Mouse (Mus musculus) olfactory bulb, adult 2 months (tissue): ENCODE data around the gene Ero1lb. TPM values are rescaled to one million over a fixed set of nuclear protein-coding genes. Genes with fewer than 3 reads are reported as not detected.
"Not testable (repeated sequence)": the region's sequence is repeated elsewhere in the genome, so short reads cannot be mapped to it uniquely, and the experiment has no call there.

Experiments
- H3K27ac ChIP-seq: fragments of 200-500 bp; 2 replicates; pipeline ENCODE4 v1.5.1; 2012; ENCODE audit warnings: low read depth, low read length; ENCODE audit not compliant: insufficient read depth
- H3K4me1 ChIP-seq: fragments of 200-500 bp; 2 replicates; pipeline ENCODE4 v1.6.1; 2012; ENCODE audit warnings: low read length; ENCODE audit not compliant: control insufficient read depth, insufficient read depth
- H3K4me3 ChIP-seq: fragments of 200-500 bp; 2 replicates; pipeline ENCODE4 v1.5.1; 2012; ENCODE audit warnings: mild to moderate bottlenecking, low read depth, low read length, moderate library complexity; ENCODE audit not compliant: insufficient read depth
- CTCF ChIP-seq: fragments of 200-500 bp; IDR thresholded peaks from 2 replicates; pipeline ENCODE4 v1.5.1; 2012; ENCODE audit warnings: low read depth, mild to moderate bottlenecking, low read length, moderate library complexity; ENCODE audit not compliant: insufficient read depth
- POLR2A ChIP-seq: fragments of 200-500 bp; IDR thresholded peaks from 2 replicates; pipeline ENCODE4 v1.6.1; 2012; ENCODE audit warnings: mild to moderate bottlenecking, low read depth, low read length, moderate library complexity; ENCODE audit not compliant: insufficient read depth
- WGBS: fragments of 180-500 bp; shearing (Covaris S2); methylation state at CpG from one replicate; pipeline ENCODE4 v1.1.7; 2018; 5-methylcytosine and 5-hydroxymethylcytosine counted together
- polyA plus RNA-seq: library from polyadenylated mRNA; stranded (reverse); fragments of >200 nt; gene quantifications from 2 replicates; pipeline ENCODE4 v1.2.4, GENCODE M21; 2012; ENCODE audit warnings: low replicate concordance; ENCODE audit not compliant: missing spikeins, insufficient read depth, insufficient read length

Gene Ero1lb
- polyA plus RNA-seq, 1 experiment = not detected

DNA sequence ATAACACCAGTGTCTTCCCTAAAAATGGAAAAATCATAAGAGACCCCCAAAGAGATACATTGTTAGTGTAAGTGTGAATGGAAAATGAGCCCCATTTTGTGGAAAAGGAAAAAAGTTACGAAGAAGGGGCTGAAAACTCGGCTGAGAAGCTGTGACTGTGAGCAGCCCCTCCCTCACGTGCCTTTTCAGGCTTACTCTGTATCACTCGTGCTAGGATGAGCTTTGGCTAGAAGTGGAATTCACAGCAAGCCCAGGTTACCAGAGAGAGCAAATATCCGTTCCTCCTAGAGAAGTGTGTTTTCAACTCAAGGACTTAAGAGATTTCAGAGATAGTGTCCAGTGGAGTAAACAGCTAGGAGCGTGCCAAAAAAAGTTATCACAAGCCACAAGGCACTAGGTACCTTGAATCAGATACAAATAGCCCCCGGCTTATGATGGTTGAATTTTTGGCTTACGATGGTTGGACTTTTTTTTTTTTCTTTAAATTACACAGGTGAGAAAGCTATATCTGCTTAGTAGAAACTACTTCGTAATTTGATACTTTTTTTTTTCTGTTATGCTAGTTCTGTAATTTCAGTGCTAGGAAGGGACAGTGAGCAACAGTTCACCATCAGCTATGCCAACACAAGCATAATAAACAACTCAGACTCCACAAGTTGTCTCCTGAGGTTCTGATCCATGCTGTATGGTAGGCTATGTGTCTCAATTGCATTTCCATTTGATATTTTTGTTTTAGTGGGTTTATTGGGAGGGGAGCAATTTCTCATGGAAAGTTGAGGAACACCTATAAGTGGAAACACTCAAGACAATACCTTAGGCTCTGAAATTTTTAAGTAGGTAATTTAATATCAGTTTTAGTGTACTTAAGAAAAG lies 3.2 kb downstream of the Ero1lb start:
- TF ChIP-seq POLR2A (no peak), CTCF (no peak)
- Histone ChIP-seq H3K4me3 (no peak overlapping the region), H3K4me1 (no peaks in the 10 kb centered on the region), H3K27ac (no peak overlapping the region)
- WGBS = 81% methylated on average over 9 of the region's 9 CpGs

DNA sequence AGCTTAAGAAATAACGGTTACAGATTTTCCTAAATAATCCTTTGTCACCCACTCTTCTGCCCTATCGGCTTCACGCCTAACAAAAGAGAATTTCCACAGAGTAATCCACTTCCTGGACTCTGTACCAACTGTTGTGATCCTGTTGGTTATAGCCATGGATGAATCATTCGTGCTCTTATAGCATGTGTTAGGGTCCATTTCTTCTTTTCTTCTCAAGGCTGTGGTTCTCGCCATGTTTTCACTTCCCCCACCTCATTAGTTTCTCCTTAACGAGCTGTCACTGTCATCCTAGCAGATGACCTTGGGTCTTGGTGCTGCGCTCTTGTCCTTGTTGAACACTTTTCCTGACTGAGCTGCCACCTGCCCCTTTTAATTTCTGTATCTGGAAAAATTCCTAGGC lies 4.1 kb downstream of the Ero1lb start:
- H3K27ac ChIP-seq = no peak overlapping the region
- H3K4me1 ChIP-seq = no peaks in the 10 kb centered on the region
- H3K4me3 ChIP-seq = no peak overlapping the region
- TF ChIP-seq CTCF (no peak), POLR2A (no peak)
- 69% methylated on average over 7 of the region's 7 CpGs for WGBS

DNA sequence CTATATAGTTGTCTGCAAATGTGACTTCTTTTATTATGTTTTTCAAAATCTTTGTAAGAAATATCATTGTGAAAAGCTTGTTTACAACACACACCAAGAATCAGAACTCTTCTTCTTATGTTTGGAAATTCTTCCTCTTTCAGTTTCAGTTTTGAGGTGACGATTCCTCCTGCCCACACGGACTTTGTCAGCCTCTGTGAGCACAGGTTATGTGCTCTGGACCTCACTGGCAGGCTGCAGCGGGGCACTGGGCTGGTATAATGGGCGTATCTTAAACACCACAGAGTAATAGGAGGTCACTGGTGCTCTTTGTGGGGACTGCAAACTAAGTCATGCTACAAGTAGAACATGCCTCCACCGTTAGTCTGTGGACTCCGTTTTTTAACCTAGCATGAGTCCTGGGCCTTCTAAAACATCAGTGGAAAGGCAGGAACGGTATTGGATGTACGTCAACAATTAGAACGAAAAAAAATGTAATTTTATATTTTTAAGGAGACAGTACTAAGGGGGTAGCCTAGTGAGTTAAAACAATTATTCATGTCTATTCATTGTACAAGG lies 9.4 kb downstream of the Ero1lb start:
- TF ChIP-seq POLR2A (no peak), CTCF (no peak)
- WGBS = 85% methylated on average over 9 of the region's 9 CpGs
- no peaks in the 10 kb centered on the region for H3K4me1 ChIP-seq
- no peak overlapping the region for H3K27ac ChIP-seq
- no peak overlapping the region for H3K4me3 ChIP-seq

DNA sequence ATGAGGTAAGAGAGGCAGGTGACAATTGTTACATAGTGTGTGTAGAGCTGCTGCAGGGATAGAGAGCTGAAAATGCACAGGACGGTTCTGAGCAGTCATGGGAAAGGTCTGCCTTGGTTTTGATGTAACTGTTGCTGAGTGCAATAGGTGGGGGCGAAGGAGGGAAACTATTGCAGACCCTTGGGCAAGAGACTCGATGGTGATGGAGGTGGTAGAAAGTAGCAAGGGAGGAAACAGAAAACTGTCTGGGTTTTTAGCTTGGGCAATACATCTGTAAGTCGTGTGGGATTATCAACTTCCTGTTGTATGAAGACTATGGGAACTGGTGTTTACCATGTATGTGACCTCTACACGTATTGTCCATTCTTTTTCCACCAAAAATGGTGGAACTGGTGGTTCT lies 12.5 kb downstream of the Ero1lb start:
- 92% methylated on average over 5 of the region's 5 CpGs for WGBS
- no peak overlapping the region for H3K27ac ChIP-seq
- H3K4me3 ChIP-seq = no peak overlapping the region
- no peak for TF ChIP-seq CTCF
- no peak for TF ChIP-seq POLR2A
- H3K4me1 ChIP-seq = no peaks in the 10 kb centered on the region

DNA sequence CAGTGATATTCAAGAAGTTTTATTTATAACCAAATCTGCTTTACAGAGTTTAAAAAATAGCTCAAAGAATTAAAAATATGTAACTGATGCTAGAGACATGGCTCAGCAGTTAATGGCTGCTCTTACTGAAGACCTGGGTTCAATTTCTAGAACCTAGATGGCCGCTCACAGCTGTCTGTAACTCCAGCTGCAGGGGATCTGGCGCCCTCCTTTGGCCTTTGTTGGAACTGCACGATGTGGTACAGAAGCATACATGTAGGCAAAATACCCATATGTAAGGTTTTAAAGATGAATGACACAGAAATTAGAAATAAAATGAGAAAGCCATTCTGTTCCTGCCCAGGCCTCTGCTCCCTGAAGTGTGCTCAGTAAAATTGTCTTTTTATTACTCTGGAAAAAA lies 23.3 kb downstream of the Ero1lb start:
- no peak overlapping the region for H3K4me3 ChIP-seq
- TF ChIP-seq POLR2A (no peak), CTCF (peak; percentile 50; the same call in 1 of the 2 replicates)
- 22% methylated on average over 3 of the region's 3 CpGs for WGBS
- no peak overlapping the region for H3K27ac ChIP-seq
- no peaks in the 10 kb centered on the region for H3K4me1 ChIP-seq

DNA sequence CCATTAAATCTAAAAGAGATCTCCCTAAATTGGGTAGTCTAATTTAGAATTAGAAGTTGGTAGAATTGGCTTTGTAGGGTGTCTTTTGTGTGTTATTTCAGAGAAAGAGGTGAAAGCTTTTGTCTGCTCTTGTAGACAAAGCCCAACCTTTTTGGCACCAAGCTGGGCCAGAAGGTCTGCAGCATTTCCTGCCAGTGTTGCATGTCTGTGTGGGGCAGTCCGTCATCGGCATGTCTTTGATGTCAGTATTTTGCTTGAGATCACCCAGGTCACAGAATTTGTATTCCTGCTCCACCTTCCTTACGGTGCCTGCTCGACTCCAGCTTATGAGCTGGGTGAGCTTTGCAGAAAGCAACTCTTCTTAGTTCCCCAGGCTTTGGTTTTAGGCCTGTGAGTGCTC lies 31.4 kb downstream of the Ero1lb start:
- H3K4me3 ChIP-seq, H3K4me1 ChIP-seq, H3K27ac ChIP-seq: not testable (repeated sequence)
- 58% methylated on average over 4 of the region's 4 CpGs for WGBS

DNA sequence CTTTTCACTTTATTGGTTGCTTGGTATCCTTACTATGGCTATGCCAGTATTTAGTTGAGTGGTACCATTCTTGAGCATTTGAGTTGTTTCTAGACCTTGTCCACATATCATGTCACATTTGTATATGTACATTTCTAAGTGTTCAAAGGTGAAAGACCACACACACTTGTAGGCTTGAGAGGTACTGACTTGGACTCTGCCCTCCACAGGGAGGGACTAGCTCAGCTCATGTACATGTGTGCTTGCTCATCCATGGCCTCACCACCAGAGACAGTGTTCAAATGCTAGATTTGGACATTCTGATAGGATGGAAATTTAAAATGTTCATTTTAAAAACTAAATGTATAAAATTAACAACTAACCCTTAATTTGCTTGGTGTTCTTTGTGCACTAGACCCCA lies 44.5 kb downstream of the Ero1lb start:
- H3K27ac ChIP-seq, H3K4me1 ChIP-seq, H3K4me3 ChIP-seq: not testable (repeated sequence)

DNA sequence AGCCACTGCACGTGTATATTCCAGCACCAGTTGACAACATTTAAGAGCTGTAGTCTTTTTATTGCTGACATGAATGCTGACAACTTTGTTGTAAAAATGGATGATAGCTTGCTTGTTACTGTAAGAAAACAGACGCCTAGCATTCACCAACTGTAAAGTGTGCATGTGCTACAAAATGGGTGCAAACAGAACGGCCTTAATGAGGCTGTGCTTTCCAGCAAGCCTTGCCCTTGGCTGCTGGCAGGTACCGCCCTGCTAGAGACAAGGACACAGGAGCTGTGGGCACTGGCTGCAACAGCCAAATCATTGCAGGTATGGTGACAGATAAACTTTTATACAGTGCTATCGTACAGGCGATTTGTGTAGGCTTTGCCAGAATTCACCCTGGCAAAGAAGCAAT lies 48.4 kb downstream of the Ero1lb start:
- WGBS = 82% methylated on average over 6 of the region's 6 CpGs
- not testable (repeated sequence) for H3K4me1 ChIP-seq, H3K4me3 ChIP-seq, H3K27ac ChIP-seq

DNA sequence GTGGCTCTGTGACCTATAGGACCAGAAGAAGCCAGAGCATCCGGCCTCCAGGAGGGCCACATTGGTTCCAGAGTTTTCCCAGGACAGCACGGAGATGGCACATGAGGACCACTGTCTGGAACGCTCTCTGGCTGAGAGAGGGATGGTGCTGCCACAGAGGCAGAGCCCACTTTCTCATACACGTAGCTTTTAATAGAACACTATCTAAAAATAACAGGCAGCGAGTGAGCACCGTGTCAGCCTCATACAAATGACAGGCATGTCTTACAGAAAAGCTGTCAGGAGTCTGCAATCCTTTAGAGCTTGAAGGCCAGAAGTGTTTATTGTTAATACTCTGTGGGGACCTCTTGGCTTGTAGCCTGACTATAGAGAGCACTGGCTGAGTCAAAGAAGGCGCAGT lies 48.9 kb downstream of the Ero1lb start:
- WGBS = 69% methylated on average over 7 of the region's 7 CpGs
- not testable (repeated sequence) for H3K4me3 ChIP-seq, H3K4me1 ChIP-seq

DNA sequence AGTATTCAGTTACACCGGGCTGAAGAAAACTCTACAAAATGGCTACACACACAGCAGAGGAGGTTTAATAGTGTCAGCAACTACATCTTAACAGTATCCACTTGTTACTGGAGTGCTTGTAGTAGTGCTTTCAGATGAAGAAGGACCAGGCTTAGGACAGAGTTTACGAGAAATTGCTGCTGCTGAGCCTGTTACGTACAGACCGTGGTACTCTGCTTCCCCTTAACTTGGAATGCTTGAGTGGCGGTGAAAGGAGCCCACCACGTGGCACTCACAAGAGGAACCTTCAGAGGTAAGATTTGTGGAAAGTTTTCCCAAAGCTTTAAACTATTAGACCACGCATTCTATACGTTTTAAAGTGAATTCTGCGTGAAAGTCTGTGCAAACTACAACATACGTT lies 49.3 kb downstream of the Ero1lb start:
- H3K4me1 ChIP-seq, H3K4me3 ChIP-seq, H3K27ac ChIP-seq: not testable (repeated sequence)
- 90% methylated on average over 10 of the region's 10 CpGs for WGBS

More for the DNA sequence above, 48.9 kb downstream of the Ero1lb start:
- not testable (repeated sequence) for H3K27ac ChIP-seq

DNA sequence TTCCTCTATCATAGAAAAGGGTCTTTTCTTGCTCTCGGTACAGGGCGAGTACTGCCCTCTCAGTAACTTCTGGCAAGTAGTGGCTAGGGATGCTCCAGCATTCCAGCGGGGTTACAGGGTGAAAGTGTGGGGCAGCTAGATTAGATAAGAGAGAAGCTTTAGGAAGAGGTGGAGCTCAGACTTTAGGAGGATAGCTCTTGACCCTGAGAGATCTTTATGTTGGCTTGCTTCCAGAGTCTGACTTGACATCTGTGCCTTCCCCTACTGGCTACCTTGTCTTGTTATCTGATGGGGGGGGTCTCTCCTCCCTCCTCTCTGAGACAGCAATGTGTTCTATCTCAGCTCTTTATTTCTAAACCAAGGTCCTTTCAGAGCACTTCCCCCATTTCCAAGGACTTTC lies 50.8 kb downstream of the Ero1lb start:
- WGBS = 94% methylated on average over 3 of the region's 3 CpGs
- H3K27ac ChIP-seq, H3K4me3 ChIP-seq, H3K4me1 ChIP-seq: not testable (repeated sequence)

DNA sequence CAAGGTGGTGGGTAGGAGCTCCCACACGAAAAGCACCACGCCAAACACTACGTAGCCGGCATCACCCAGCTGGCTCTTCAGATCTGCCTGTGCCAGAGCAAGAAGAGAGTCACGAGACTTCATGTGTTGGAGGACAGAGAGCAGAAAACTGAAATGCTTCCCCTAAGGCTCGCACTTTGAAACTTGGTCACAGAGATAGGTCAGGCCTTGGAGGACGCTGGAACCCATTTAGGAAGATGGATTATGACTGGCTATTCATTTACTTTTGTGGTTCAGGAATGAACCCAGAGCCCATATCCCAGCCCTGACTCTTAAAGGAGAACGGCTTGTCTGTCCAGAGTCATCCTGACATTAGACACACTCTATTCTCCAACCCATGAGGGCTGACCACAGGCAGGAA lies 54.1 kb downstream of the Ero1lb start:
- not testable (repeated sequence) for H3K4me1 ChIP-seq, H3K4me3 ChIP-seq, H3K27ac ChIP-seq
- WGBS = 96% methylated on average over 8 of the region's 8 CpGs

DNA sequence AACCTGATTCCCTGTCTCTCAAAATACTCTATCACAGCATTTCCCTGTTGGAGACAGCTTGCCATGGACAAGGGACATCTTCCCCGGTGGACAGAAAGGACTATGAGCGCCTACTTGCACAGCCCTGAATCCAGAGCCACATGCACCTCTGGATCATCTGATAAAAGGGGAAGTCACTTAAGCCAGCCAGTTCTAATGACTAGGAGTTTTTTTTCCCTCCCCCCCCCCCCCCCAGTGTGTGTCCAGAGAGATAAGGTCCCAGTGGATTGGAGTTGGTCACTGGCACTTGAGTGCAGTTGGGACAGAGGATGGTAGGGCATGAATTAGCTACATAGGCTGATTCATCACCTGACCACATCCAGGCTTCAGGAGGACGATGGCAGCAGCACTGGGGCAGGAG lies 60.4 kb downstream of the Ero1lb start:
- 94% methylated on average over 3 of the region's 3 CpGs for WGBS
- H3K4me3 ChIP-seq, H3K27ac ChIP-seq, H3K4me1 ChIP-seq: not testable (repeated sequence)

DNA sequence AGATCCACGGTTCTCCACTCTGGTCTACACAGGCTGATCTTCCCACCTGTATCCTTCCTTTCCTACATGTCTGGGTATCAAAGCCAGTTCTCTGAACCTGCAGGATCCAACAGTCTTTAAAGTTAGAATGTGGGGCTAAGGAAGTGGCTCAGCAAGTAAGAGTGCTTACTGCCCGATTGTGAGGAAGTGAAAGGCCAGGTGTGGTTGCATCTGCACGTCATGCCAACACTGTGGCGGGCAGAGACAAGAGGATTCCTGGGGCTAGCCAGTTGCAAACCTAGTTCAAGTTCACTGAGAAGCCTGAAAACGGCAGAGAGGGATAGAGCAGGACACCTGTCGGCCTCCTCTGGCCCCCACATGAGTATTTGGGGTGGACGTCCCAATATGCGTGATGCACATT lies 62.1 kb downstream of the Ero1lb start:
- WGBS = 93% methylated on average over 8 of the region's 8 CpGs
- not testable (repeated sequence) for H3K27ac ChIP-seq, H3K4me1 ChIP-seq, H3K4me3 ChIP-seq
